7 mouse cellular contexts compared by ENCODE assay signal in genomic region chr2:181693339-181694280, GRCm38 (mm10). TPM values are rescaled to one million over a fixed set of nuclear protein-coding genes. Genes with fewer than 3 reads are reported as not detected.
A peak's percentile ranks its signal among the peaks of the same experiment; 100 is the strongest.
DNase-seq lines count a peak whose midpoint lies in the region; ATAC-seq lines count a peak whose summit lies in the region.

Rgs19 (minus strand) TSS chr2:181693977.

- peak within 1 kb of the TSS; percentile 69 for H3K9ac ChIP-seq in intestine, embryonic 14.5 days (ENCODE audit: low read length)

- H3K36me3 ChIP-seq in intestine, embryonic 14.5 days (ENCODE audit: control insufficient read depth, insufficient read depth, low read length): peaks cover 11% of the 10 kb centered on the region
- peaks cover 11% of the 10 kb centered on the region for H3K36me3 ChIP-seq in midbrain, embryonic 10.5 days

- peaks cover 6% of the 10 kb centered on the region; the same call in 1 of the 2 replicates for H3K4me1 ChIP-seq in intestine, embryonic 14.5 days (replicated peaks; ENCODE audit: control insufficient read depth, insufficient read depth, low read length)
- peaks cover 36% of the 10 kb centered on the region for H3K4me1 ChIP-seq in midbrain, embryonic 10.5 days

- H3K4me2 ChIP-seq in intestine, embryonic 14.5 days (ENCODE audit: low read length): peak within 1 kb of the TSS; percentile 98

- peak; percentile 79 for ATAC-seq in intestine, embryonic 14.5 days (replicated peaks; ENCODE audit: low FRiP score, low TSS enrichment, low read depth)

- H3K9me3 ChIP-seq in intestine, embryonic 14.5 days (ENCODE audit: control insufficient read depth, low read length): no peaks in the 10 kb centered on the region
- no peaks in the 10 kb centered on the region for H3K9me3 ChIP-seq in midbrain, embryonic 10.5 days (replicated peaks)

- intact Hi-C loops in left cerebral cortex, postnatal 36 days (cut with DNase I): no loop called here

- under 1% methylated on average over 72 of the region's 75 CpGs for WGBS in intestine, embryonic 14.5 days
- under 1% methylated on average over 72 of the region's 75 CpGs for WGBS in midbrain, embryonic 10.5 days

- H3K4me3 ChIP-seq in intestine, embryonic 14.5 days (ENCODE audit: low read depth, low read length): peak within 1 kb of the TSS; percentile 52
- peak within 1 kb of the TSS; percentile 72 for H3K4me3 ChIP-seq in midbrain, embryonic 10.5 days

- H3K27me3 ChIP-seq in intestine, embryonic 14.5 days (replicated peaks; ENCODE audit: control insufficient read depth, insufficient read depth, low read length): no peaks in the 10 kb centered on the region
- peaks cover 25% of the 10 kb centered on the region for H3K27me3 ChIP-seq in midbrain, embryonic 10.5 days (ENCODE audit: low read depth, poor library complexity, severe bottlenecking)

- H3K27ac ChIP-seq in intestine, embryonic 14.5 days (ENCODE audit: low read depth): 0 out of 2 replicates have a peak within 1 kb of the TSS, but pooled peaks have one; percentile 38
- peak within 1 kb of the TSS; percentile 92 for H3K27ac ChIP-seq in midbrain, embryonic 10.5 days (replicated peaks)

- peak; percentile 84 for DNase-seq in adipocyte (ENCODE audit: low spot score)
- DNase-seq in embryo, embryonic 10.5 days (ENCODE audit: low spot score): peak; percentile 83
- peak; percentile 83 for DNase-seq in gastrocnemius, postnatal 25 days
- DNase-seq in intestine, embryonic 14.5 days (ENCODE audit: low spot score): peak; percentile 83
- peak; percentile 81 to 87 for DNase-seq in left cerebral cortex, postnatal 36 days (ENCODE audit: low spot score in 2 of 2)
- peak; percentile 84 for DNase-seq in midbrain, embryonic 10.5 days (ENCODE audit: low spot score)
- DNase-seq in skeletal muscle tissue, adult 2 months (ENCODE audit: low read depth, low spot score): peak; percentile 70

RNA-seq across cellular contexts. Expression of gene Rgs19, which starts in this region (rescaled TPM):
- total RNA-seq in gastrocnemius, postnatal 25 days (2021): 1 to 10 TPM; 2.6 to 6.1 TPM
- 64.2 and 68.9 TPM in 2 replicates for polyA plus RNA-seq in intestine, embryonic 14.5 days (2014; fragmentation: Nextera tagmentation; extraction: Ambion mirVana)
- total RNA-seq in left cerebral cortex, postnatal 36 days (2021): 10 to 100 TPM; 32.7 to 36.0 TPM
- polyA plus RNA-seq in midbrain, embryonic 10.5 days (2016; fragmentation: Nextera tagmentation; extraction: Ambion mirVana): 74.5 and 81.1 TPM in 2 replicates

Comparison
In these comparisons a context has a peak if more than half of its experiments do, and no peak if none do; other contexts are left out.
1. Peak in every context shown above with its lines: DNase-seq, ATAC-seq, H3K4me3 ChIP-seq and H3K27ac ChIP-seq.
2. RNA of gene Rgs19 (total RNA-seq): 32.7 to 36.0 TPM in left cerebral cortex, postnatal 36 days; 2.6 to 6.1 TPM in gastrocnemius, postnatal 25 days; every median in the first group is over 4 times any median in the second.